Mouse (Mus musculus) C2C12 (cell line): Measurements from ENCODE around the gene Fam71b.
"Not testable (repeated sequence)": the region's sequence is repeated elsewhere in the genome, so short reads cannot be mapped to it uniquely, and the experiment has no call there.

Source experiments
- CEBPB ChIP-seq: IDR thresholded peaks from one replicate; pipeline ENCODE4 v1.6.1; 2011; ENCODE audit warnings: low read depth, mild to moderate bottlenecking, control low read depth, moderate library complexity
- CTCF ChIP-seq: IDR thresholded peaks from one replicate; pipeline ENCODE4 v1.5.1; 2011; ENCODE audit not compliant: control insufficient read depth, insufficient read depth, insufficient read length
- MYOD1 ChIP-seq: IDR thresholded peaks from one replicate; pipeline ENCODE4 v1.6.1; 2011; ENCODE audit warnings: low read depth; ENCODE audit not compliant: control insufficient read depth, insufficient read length
- MYOG ChIP-seq: IDR thresholded peaks from one replicate; pipeline ENCODE4 v1.6.1; 2011; ENCODE audit not compliant: control insufficient read depth, insufficient read length; ENCODE audit errors: extremely low read depth
- USF1 ChIP-seq: IDR thresholded peaks from one replicate; pipeline ENCODE4 v1.6.1; 2011; ENCODE audit warnings: low read depth, mild to moderate bottlenecking, control low read depth, moderate library complexity

- TF ChIP-seq CTCF, USF1, MYOD1, MYOG, CEBPB: not testable (repeated sequence)
Observed at GRCm38 (mm10) chr11:46428131-46428530, 31.8 kb downstream of the Fam71b start.
